Mouse (Mus musculus) spleen, adult 2 months (tissue): ENCODE measurements at regions not wholly inside any gene's neighbourhood (a gene's known extent, or its start where the extent isn't known, plus 50 kb on each side); places are given as distances from the start of the nearest gene placed in this dataset.

Experiments
- DNase-seq, 2 experiments: peaks; one replicate each; pipeline versions ENCODE4 v3.0.0 to v3.0.0-alpha.2; 2012 to 2021; ENCODE audit warnings: low spot score in 2 of 2, low read depth in 1 of 2
- H3K27ac ChIP-seq: fragments of 200-500 bp; 2 replicates; pipeline ENCODE4 v1.5.1; 2012; ENCODE audit warnings: low read length, inconsistent platforms; ENCODE audit not compliant: insufficient read depth
- H3K27me3 ChIP-seq: fragments of 200-500 bp; 2 replicates; pipeline ENCODE4 v1.6.1; 2012; ENCODE audit warnings: mild to moderate bottlenecking, moderate library complexity, low read length, inconsistent platforms; ENCODE audit not compliant: control insufficient read depth, insufficient read depth
- H3K36me3 ChIP-seq: fragments of 200-500 bp; 2 replicates; pipeline ENCODE4 v1.6.1; 2012; ENCODE audit warnings: mild to moderate bottlenecking, low read length, inconsistent platforms; ENCODE audit not compliant: control insufficient read depth, insufficient read depth
- H3K4me1 ChIP-seq: fragments of 200-500 bp; 2 replicates; pipeline ENCODE4 v1.6.1; 2011; ENCODE audit warnings: inconsistent platforms; ENCODE audit not compliant: control insufficient read depth, insufficient read depth, insufficient read length
- H3K4me3 ChIP-seq: fragments of 200-500 bp; 2 replicates; pipeline ENCODE4 v1.5.1; 2011; ENCODE audit warnings: mild to moderate bottlenecking, inconsistent platforms; ENCODE audit not compliant: insufficient read depth, insufficient read length; ENCODE audit errors: extremely low read depth
- CTCF ChIP-seq: fragments of 200-500 bp; IDR thresholded peaks from 2 replicates; pipeline ENCODE4 v1.5.1; 2011; ENCODE audit warnings: mild to moderate bottlenecking, inconsistent platforms; ENCODE audit not compliant: insufficient read depth, insufficient read length, insufficient replicate concordance; ENCODE audit errors: extremely low read depth
- POLR2A ChIP-seq: fragments of 200-500 bp; IDR thresholded peaks from 2 replicates; pipeline ENCODE4 v1.6.1; 2011; ENCODE audit warnings: low read depth, low read length, inconsistent platforms
- WGBS: fragments of 180-500 bp; shearing (Covaris S2); methylation state at CpG from one replicate; pipeline ENCODE4 v1.1.7; 2018; 5-methylcytosine and 5-hydroxymethylcytosine counted together

- no peak overlapping the region for H3K4me3 ChIP-seq
- H3K27ac ChIP-seq = no peak overlapping the region
- no peak for DNase-seq
- H3K36me3 ChIP-seq = no peaks in the 10 kb centered on the region
- H3K4me1 ChIP-seq = no peaks in the 10 kb centered on the region
- no peak for TF ChIP-seq CTCF
- TF ChIP-seq POLR2A = no peak
- H3K27me3 ChIP-seq = no peaks in the 10 kb centered on the region
- 93% methylated on average over 4 of the region's 4 CpGs for WGBS
These were observed 171.5 kb upstream of the Kif2a start for GRCm38 (mm10) chr13:107193426-107193825.

DNA sequence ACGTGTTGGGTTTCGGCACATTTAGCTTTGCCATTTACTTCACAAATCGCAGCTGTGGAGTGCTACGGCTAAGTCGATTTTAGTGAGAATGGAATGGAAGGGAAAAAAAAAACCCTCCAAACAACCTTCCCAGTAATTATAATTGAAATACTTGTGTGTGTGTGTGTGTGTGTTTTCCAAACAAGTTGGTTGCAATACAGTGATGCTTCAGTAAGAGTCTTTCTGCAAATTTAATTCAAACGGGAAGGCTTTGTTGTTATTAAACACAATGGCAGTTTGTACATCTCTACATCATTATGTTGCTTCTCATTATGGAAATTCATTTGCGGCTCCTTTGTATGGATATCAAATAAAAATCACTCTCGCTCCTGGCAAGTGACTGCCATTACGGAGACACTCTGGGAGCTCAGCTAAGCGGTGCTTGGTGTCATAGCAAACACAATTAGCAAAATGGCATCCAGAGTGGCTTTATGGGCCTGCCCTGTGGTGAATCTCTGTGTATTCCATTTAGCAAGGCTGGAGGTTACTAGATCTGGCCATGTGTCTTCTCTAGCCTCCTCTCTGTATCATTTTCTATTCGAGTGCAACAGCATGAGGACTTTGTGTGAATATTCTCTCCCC, 165.4 kb upstream of the Kif2a start:
- no peak overlapping the region for H3K27ac ChIP-seq
- H3K27me3 ChIP-seq = no peaks in the 10 kb centered on the region
- no peak for DNase-seq
- no peak overlapping the region for H3K4me3 ChIP-seq
- H3K4me1 ChIP-seq = no peaks in the 10 kb centered on the region
- WGBS = 93% methylated on average over 11 of the region's 11 CpGs
- TF ChIP-seq CTCF = no peak
- TF ChIP-seq POLR2A = no peak
- no peaks in the 10 kb centered on the region for H3K36me3 ChIP-seq

- peak in 1 of 2 experiments; percentile 7 for DNase-seq
- WGBS = 29% methylated on average over 6 of the region's 6 CpGs
These were observed 160.6 kb upstream of the Kif2a start for GRCm38 (mm10) chr13:107182544-107182943.

DNA sequence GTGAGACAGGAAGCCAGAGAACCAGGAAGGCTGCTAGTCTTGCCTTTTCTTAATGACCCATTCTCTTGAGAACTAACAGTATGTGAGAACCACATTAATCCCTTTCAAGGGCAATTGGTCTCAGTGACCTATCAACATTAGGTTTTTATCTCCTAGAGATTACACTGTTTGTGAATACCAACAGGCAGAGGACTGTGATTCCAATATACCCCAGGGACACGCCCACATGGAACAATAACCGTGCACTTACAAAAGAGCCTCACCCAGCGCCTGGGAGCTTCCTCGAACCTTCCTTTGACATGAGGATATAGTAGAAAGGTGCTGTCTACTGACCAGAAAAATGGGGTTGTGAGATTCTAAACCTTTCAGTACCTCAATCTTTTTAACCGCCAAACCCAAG, 157.6 kb upstream of the Kif2a start:
- no peak for TF ChIP-seq POLR2A
- TF ChIP-seq CTCF = no peak
- no peak for DNase-seq
- WGBS = 88% methylated on average over 5 of the region's 5 CpGs

More at GRCm38 (mm10) chr13:107182544-107182943, 160.6 kb upstream of the Kif2a start:
- Histone ChIP-seq H3K27ac (no peak overlapping the region), H3K27me3 (no peaks in the 10 kb centered on the region), H3K4me1 (no peaks in the 10 kb centered on the region), H3K36me3 (no peaks in the 10 kb centered on the region), H3K4me3 (no peak overlapping the region)
- TF ChIP-seq CTCF (peak; percentile 23; the same call in 1 of the 2 replicates), POLR2A (no peak)

GRCm38 (mm10) chr13:107177595-107177994, 155.7 kb upstream of the Kif2a start:
- no peak for TF ChIP-seq POLR2A
- H3K27ac ChIP-seq = no peak overlapping the region
- no peaks in the 10 kb centered on the region for H3K36me3 ChIP-seq
- no peak for DNase-seq
- no peak overlapping the region for H3K4me3 ChIP-seq
- WGBS = 83% methylated on average over 7 of the region's 7 CpGs
- no peaks in the 10 kb centered on the region for H3K27me3 ChIP-seq
- no peaks in the 10 kb centered on the region for H3K4me1 ChIP-seq

More for the DNA sequence above, 157.6 kb upstream of the Kif2a start:
- H3K4me3 ChIP-seq = no peak overlapping the region
- no peak overlapping the region for H3K27ac ChIP-seq
- H3K4me1 ChIP-seq = no peaks in the 10 kb centered on the region
- H3K36me3 ChIP-seq = no peaks in the 10 kb centered on the region
- no peaks in the 10 kb centered on the region for H3K27me3 ChIP-seq

DNA sequence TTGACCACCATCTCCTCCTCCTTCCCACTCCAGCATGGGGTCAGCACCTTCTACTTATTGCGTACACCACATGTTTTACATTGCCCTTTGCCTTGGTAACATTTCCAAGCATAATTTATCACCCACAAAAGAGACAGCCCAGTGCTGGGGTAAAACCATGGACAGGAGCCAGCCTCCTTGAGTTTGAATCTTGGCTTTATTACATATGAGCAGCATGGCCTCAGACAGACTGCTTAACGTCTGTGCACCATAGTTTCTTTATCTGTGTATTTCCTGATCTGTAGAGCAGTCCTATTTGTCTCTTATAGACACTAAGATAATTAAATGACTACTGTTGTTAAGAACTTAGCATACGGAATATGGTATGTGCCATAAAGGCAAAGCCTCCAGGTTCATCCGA, 154.0 kb upstream of the Kif2a start:
- no peaks in the 10 kb centered on the region for H3K4me1 ChIP-seq
- H3K4me3 ChIP-seq = no peak overlapping the region
- TF ChIP-seq POLR2A (no peak), CTCF (no peak)
- DNase-seq = no peak
- 85% methylated on average over 4 of the region's 4 CpGs for WGBS
- H3K27me3 ChIP-seq = no peaks in the 10 kb centered on the region
- no peaks in the 10 kb centered on the region for H3K36me3 ChIP-seq
- no peak overlapping the region for H3K27ac ChIP-seq

GRCm38 (mm10) chr13:107168599-107169149, 146.7 kb upstream of the Kif2a start:
- TF ChIP-seq CTCF (no peak), POLR2A (no peak)
- 17% methylated on average over 15 of the region's 15 CpGs for WGBS
- Histone ChIP-seq H3K27ac (no peak overlapping the region), H3K4me3 (peak overlapping the region; percentile 47; the same call in 1 of the 2 replicates), H3K36me3 (no peaks in the 10 kb centered on the region), H3K4me1 (no peaks in the 10 kb centered on the region), H3K27me3 (no peaks in the 10 kb centered on the region)
- peak in 1 of 2 experiments; percentile 3 for DNase-seq
